Mouse (Mus musculus) embryonic facial prominence, embryonic 14.5 days (tissue): ENCODE data around the gene Frmd4a. TPM values are rescaled to one million over a fixed set of nuclear protein-coding genes. Genes with fewer than 3 reads are reported as not detected.

ENCODE experiments used
- ATAC-seq: fragments of 200-750 bp; cut with Nextera tagmentation; 2 replicates; pipeline ENCODE4 v1.8.0; 2017; ENCODE audit warnings: low read depth, moderate number of reproducible peaks, moderate TSS enrichment
- DNase-seq: peaks from one replicate; pipeline ENCODE4 v3.0.0-alpha.2; 2015; ENCODE audit warnings: low spot score
- H3K27ac ChIP-seq: fragments of 300-500 bp; sonication (generic); replicated peaks from 2 replicates; pipeline ENCODE4 v1.5.1; 2014; ENCODE audit warnings: low read depth, mild to moderate bottlenecking, low read length, moderate library complexity
- H3K27me3 ChIP-seq: fragments of 300-500 bp; sonication (generic); replicated peaks from 2 replicates; pipeline ENCODE4 v1.6.1; 2014; ENCODE audit warnings: low read length; ENCODE audit not compliant: control insufficient read depth, insufficient read depth
- H3K36me3 ChIP-seq: fragments of 300-500 bp; sonication (generic); 2 replicates; pipeline ENCODE4 v1.6.1; 2014; ENCODE audit warnings: low read length, mixed read lengths; ENCODE audit not compliant: control insufficient read depth, insufficient read depth
- H3K4me1 ChIP-seq: fragments of 300-500 bp; sonication (generic); 2 replicates; pipeline ENCODE4 v1.6.1; 2014; ENCODE audit warnings: antibody characterized with exemption, low read length; ENCODE audit not compliant: control insufficient read depth, insufficient read depth
- H3K4me2 ChIP-seq: fragments of 300-500 bp; sonication (generic); 2 replicates; pipeline ENCODE4 v1.6.1; 2014; ENCODE audit warnings: low read depth, mild to moderate bottlenecking, low read length, moderate library complexity, mixed read lengths
- H3K4me3 ChIP-seq: fragments of 300-500 bp; sonication (generic); 2 replicates; pipeline ENCODE4 v1.5.1; 2014; ENCODE audit warnings: low read depth, mild to moderate bottlenecking, low read length
- H3K9ac ChIP-seq: fragments of 300-500 bp; sonication (generic); 2 replicates; pipeline ENCODE4 v1.6.1; 2014; ENCODE audit warnings: low read depth, mild to moderate bottlenecking, low read length, moderate library complexity, mixed read lengths
- H3K9me3 ChIP-seq: fragments of 300-500 bp; sonication (generic); 2 replicates; pipeline ENCODE4 v1.6.1; 2016; ENCODE audit warnings: low read length; ENCODE audit not compliant: control insufficient read depth
- WGBS: fragments of 180-500 bp; shearing (Covaris S2); extraction: QIAGEN DNeasy Blood & Tissue Kit; methylation state at CpG from one replicate; pipeline ENCODE4 v1.1.7; 2014; 5-methylcytosine and 5-hydroxymethylcytosine counted together
- polyA plus RNA-seq: library from polyadenylated mRNA; unstranded; fragments of >200 nt; fragmentation: Nextera tagmentation; extraction: Ambion mirVana; gene quantifications from 2 replicates; pipeline ENCODE4 v1.2.1, GENCODE M21; 2014

The Frmd4a gene
- polyA plus RNA-seq, 1 experiment from 2014 or later = 27.2 TPM

GRCm38 (mm10) chr2:4541844-4542628 lies 524.5 kb downstream of the Frmd4a start:
- WGBS = 27% methylated on average over 11 of the region's 11 CpGs
- Histone ChIP-seq H3K9ac (no peak overlapping the region), H3K4me3 (no peak overlapping the region), H3K36me3 (peaks cover 41% of the 10 kb centered on the region), H3K4me1 (peaks cover 20% of the 10 kb centered on the region; the same call in 1 of the 2 replicates), H3K9me3 (no peaks in the 10 kb centered on the region), H3K27me3 (no peaks in the 10 kb centered on the region), H3K27ac (no peak overlapping the region), H3K4me2 (no peak overlapping the region)
- DNase-seq (no peak), ATAC-seq (peak; percentile 30; the same call in 1 of the 2 replicates)

GRCm38 (mm10) chr2:4542629-4543416 lies 525.3 kb downstream of the Frmd4a start:
- DNase-seq (no peak), ATAC-seq (no peak)
- no peak overlapping the region for H3K9ac ChIP-seq
- H3K4me2 ChIP-seq = no peak overlapping the region
- H3K27ac ChIP-seq = no peak overlapping the region
- no peaks in the 10 kb centered on the region for H3K9me3 ChIP-seq
- H3K4me1 ChIP-seq = peaks cover 20% of the 10 kb centered on the region; the same call in 1 of the 2 replicates
- H3K4me3 ChIP-seq = no peak overlapping the region
- 50% methylated on average over 11 of the region's 11 CpGs for WGBS
- no peaks in the 10 kb centered on the region for H3K27me3 ChIP-seq
- H3K36me3 ChIP-seq = peaks cover 33% of the 10 kb centered on the region

- ATAC-seq = no peak; the same call in 1 of the 2 replicates
- H3K27ac ChIP-seq = no peak overlapping the region
- H3K4me1 ChIP-seq = peaks cover 20% of the 10 kb centered on the region; the same call in 1 of the 2 replicates
- 22% methylated on average over 1 of the region's 1 CpGs for WGBS
- no peaks in the 10 kb centered on the region for H3K9me3 ChIP-seq
- no peak overlapping the region for H3K4me2 ChIP-seq
- no peak for DNase-seq
- H3K9ac ChIP-seq = no peak overlapping the region
- H3K36me3 ChIP-seq = peaks cover 27% of the 10 kb centered on the region
- H3K4me3 ChIP-seq = no peak overlapping the region
- no peaks in the 10 kb centered on the region for H3K27me3 ChIP-seq
Measured at GRCm38 (mm10) chr2:4543417-4543775, 525.9 kb downstream of the Frmd4a start.

GRCm38 (mm10) chr2:4544360-4544759 lies 526.8 kb downstream of the Frmd4a start:
- no peak overlapping the region for H3K9ac ChIP-seq
- no peaks in the 10 kb centered on the region for H3K27me3 ChIP-seq
- H3K36me3 ChIP-seq = peaks cover 29% of the 10 kb centered on the region; the same call in 1 of the 2 replicates
- ATAC-seq (no peak), DNase-seq (no peak)
- H3K4me3 ChIP-seq = no peak overlapping the region
- H3K27ac ChIP-seq = no peak overlapping the region
- H3K4me2 ChIP-seq = no peak overlapping the region
- peaks cover 20% of the 10 kb centered on the region; the same call in 1 of the 2 replicates for H3K4me1 ChIP-seq
- H3K9me3 ChIP-seq = no peaks in the 10 kb centered on the region
- 75% methylated on average over 5 of the region's 5 CpGs for WGBS

- H3K4me1 ChIP-seq = peaks cover 20% of the 10 kb centered on the region; the same call in 1 of the 2 replicates
- no peak overlapping the region for H3K4me3 ChIP-seq
- 91% methylated on average over 6 of the region's 6 CpGs for WGBS
- H3K9ac ChIP-seq = no peak overlapping the region
- ATAC-seq (no peak), DNase-seq (no peak)
- H3K9me3 ChIP-seq = no peaks in the 10 kb centered on the region
- peaks cover 25% of the 10 kb centered on the region; the same call in 1 of the 2 replicates for H3K36me3 ChIP-seq
- H3K27ac ChIP-seq = no peak overlapping the region
- H3K4me2 ChIP-seq = no peak overlapping the region
- no peaks in the 10 kb centered on the region for H3K27me3 ChIP-seq
Measured at GRCm38 (mm10) chr2:4545261-4545660, 527.7 kb downstream of the Frmd4a start.

- 54% methylated on average over 5 of the region's 5 CpGs for WGBS
- H3K27ac ChIP-seq = no peak overlapping the region
Measured at GRCm38 (mm10) chr2:4547003-4547662, 529.6 kb downstream of the Frmd4a start.

GRCm38 (mm10) chr2:4549271-4549670 lies 531.8 kb downstream of the Frmd4a start:
- H3K27me3 ChIP-seq = no peaks in the 10 kb centered on the region
- peaks cover 41% of the 10 kb centered on the region for H3K36me3 ChIP-seq
- no peak overlapping the region for H3K4me2 ChIP-seq

More at GRCm38 (mm10) chr2:4547003-4547662, 529.6 kb downstream of the Frmd4a start:
- DNase-seq (peak; percentile 79), ATAC-seq (peak; percentile 85)
- H3K4me2 ChIP-seq = no peak overlapping the region
- H3K9ac ChIP-seq = no peak overlapping the region
- H3K27me3 ChIP-seq = no peaks in the 10 kb centered on the region
- no peak overlapping the region for H3K4me3 ChIP-seq
- H3K4me1 ChIP-seq = peaks cover 6% of the 10 kb centered on the region; the same call in 1 of the 2 replicates
- peaks cover 37% of the 10 kb centered on the region for H3K36me3 ChIP-seq
- 0 out of 2 replicates have a peak, but pooled peaks cover 4% of the 10 kb centered on the region for H3K9me3 ChIP-seq

More at GRCm38 (mm10) chr2:4549271-4549670, 531.8 kb downstream of the Frmd4a start:
- 0 out of 2 replicates have a peak, but pooled peaks cover 4% of the 10 kb centered on the region for H3K9me3 ChIP-seq
- no peaks in the 10 kb centered on the region for H3K4me1 ChIP-seq
- DNase-seq (no peak), ATAC-seq (no peak)
- H3K27ac ChIP-seq = no peak overlapping the region
- H3K4me3 ChIP-seq = no peak overlapping the region
- WGBS = 90% methylated on average over 14 of the region's 14 CpGs
- H3K9ac ChIP-seq = no peak overlapping the region
